Mouse (Mus musculus): Measurements from ENCODE around the gene Rabif.
A peak's percentile ranks its signal among the peaks of the same experiment; 100 is the strongest.

The Rabif gene

DNA sequence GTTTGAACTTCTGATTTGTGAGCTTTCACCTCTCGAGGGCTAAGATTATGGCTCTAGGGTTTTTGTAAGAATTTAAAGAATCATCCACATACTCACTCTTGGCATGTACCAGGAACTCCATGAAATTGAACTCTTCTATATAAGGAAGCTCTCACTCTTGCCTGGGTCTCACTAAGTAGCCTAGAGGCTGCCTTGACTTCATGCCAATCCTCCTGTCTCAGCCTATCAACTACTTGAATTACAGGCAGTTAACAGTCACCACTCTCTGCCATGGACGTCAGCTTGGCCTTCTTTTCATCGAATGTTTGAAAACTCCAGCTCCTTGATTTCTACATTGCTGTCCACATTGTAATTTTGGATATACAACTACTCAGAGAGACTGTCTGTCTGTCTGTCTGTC lies 57.9 kb downstream of the Rabif start:
- no peak for DNase-seq (ENCODE audit: low read depth, low spot score)

DNA sequence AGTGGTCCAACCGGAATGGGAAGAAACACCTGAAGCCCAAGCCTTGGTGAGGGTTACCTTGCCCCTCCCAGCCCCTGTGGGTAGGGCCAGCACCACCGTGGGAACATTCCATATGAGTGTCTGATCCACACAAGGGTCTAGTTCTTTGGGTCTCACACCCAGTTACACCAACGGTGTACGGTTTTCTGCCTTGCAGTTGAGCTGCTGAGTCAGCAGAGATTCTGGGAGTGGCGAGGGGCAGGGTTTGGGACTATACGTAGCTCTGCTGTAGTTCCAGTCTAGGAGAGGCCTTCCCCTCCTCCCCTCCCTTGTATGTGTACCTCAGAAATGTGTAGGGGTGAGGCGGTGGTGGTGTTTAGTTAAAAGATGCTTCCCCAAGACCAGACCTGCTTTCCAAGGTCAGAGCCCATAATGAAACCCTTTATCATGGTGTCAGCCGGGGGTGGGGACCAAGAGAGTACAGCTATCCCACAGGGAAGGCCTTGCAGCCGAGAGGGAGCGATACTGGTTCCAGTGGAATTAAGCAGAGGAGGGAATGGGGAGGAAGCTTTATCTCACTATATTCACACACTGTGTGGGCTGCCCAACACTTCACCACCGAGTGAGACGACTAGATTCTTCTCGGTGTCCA lies 60.9 kb downstream of the Rabif start:
- DNase-seq (ENCODE audit: low read depth, low spot score) = no peak

DNA sequence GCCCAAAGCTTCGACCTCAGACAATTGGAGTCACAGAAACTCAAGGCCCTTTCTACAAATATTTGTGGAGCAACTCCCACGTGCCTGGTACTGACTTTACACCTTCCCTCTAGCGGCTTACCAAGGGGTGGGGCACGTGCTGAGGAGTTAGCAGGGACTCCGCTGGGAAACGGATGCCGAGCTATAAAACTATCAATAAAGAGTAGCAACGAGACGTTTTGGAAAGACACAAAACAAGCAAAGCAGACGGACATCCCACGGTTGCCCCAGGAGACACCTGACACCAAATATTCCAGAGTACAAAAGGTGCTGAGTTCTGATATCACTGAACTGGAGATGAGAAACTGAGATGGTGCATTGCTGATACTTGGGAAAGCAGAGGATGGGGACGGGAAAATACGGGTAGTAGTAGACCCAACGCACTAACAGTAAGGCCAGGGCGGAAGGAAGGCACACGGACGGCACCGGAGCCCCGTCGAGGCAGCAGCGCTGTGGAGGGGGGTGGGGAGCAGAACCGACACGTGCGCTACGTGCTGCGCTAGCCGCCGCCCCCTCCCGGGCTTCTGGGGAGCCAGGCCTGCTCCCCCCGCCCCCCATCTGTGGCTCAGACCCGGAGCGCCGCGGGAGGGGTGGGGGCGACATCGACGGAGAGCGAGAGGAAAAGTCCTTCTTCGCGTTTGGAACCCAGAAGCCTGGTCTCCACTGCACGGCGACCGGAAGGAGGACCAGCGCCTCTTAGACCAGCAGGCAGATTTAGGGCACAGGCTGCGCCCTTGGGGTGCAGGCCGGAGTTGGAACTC lies 61.6 kb downstream of the Rabif start:
- DNase-seq (ENCODE audit: low read depth, low spot score) = peak; percentile 79

DNA sequence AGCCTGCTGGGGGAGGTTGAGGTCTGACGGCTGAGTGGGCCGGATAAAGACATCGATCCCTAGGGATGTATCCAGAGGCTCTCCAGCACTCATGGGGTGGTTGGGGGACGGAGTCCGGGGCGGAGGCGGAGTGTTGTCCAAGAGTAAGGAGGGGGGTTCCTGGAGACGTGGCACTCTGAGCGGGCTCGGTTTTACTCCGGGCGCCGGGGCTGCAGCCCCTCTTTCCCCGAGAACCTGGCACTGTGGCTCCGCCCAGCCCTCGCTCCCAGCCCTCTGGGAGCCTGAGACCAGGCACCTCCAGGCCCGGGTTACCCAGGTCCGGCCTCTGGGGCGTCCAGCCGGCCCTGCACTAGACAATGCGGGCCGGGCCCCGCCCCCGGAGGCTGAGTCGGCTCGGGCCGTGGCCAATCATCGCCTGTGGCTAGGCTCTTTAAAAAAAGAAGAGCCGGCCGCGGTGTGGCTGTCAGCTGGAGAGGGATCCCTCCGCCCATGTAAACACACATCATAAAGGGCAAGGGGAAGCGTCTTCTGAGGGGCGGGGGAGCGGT lies 62.3 kb downstream of the Rabif start:
- peak; percentile 94 for DNase-seq (ENCODE audit: low read depth, low spot score)

Measured in CD4-positive helper T cell, adult 2 months (primary cell).